Mouse (Mus musculus) bone marrow macrophage, adult 2 months (primary cell): ENCODE measurements around the gene Drg1.
"Not testable (repeated sequence)": the region's sequence is repeated elsewhere in the genome, so short reads cannot be mapped to it uniquely, and the experiment has no call there.

Source experiments
- CTCF ChIP-seq: IDR thresholded peaks from 2 replicates; pipeline ENCODE4 v1.5.1; 2012; ENCODE audit warnings: low read depth, mild to moderate bottlenecking, low read length, moderate library complexity
- POLR2A ChIP-seq: IDR thresholded peaks from 2 replicates; pipeline ENCODE4 v1.6.1; 2012; ENCODE audit warnings: mild to moderate bottlenecking, low read depth, low read length, borderline replicate concordance

GRCm38 (mm10) chr11:3169042-3169441 lies 97.2 kb downstream of the Drg1 start:
- not testable (repeated sequence) for TF ChIP-seq CTCF, POLR2A
